Mouse (Mus musculus) WW6 (cell line): Measurements from ENCODE around the gene C2.
"Not testable (repeated sequence)": the region's sequence is repeated elsewhere in the genome, so short reads cannot be mapped to it uniquely, and the experiment has no call there.

ENCODE experiments used
- DNase-seq: peaks from one replicate; pipeline ENCODE4 v3.0.0-alpha.2; 2013; ENCODE audit warnings: low read depth, low spot score

Gene C2

DNA sequence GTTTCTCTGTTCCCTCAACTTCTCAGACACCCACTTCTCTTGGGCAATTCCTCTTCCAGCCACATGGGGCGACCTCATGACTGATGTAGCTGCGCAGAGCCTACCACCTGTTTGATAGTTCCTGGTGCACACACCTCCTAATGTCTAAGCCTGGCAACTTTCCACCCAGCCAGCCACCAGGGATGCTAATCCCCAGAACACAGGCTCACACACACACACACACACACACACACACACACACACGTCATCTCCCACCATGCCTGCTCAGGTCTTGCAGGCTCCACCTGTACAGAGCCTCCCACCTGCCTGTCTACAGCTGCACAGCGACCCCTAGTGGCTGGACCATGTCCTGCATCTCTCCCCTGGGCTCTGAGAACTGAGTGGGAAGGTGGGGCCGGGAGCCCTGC is 13.9 kb upstream of the C2 start:
- no peak for DNase-seq

DNA sequence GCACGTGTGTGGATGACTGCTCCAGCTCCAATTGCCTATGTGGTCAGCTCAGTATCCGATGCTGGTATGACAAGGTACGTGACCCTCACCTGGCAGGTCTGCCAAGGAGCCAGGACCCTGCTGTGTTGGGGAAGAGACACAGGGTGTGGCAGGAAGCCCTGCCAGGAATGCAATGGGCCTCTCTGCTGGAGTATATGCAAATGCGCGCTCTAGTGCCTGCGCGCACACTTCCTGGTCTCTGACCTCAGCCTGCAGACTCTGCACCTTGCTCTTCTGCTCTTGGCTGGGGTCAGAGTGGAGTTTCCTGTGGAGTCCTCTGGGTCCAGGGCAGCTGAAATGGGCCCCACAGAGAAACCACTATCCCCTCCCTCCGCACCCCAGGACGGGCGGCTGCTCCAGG is 12.9 kb upstream of the C2 start:
- no peak for DNase-seq

DNA sequence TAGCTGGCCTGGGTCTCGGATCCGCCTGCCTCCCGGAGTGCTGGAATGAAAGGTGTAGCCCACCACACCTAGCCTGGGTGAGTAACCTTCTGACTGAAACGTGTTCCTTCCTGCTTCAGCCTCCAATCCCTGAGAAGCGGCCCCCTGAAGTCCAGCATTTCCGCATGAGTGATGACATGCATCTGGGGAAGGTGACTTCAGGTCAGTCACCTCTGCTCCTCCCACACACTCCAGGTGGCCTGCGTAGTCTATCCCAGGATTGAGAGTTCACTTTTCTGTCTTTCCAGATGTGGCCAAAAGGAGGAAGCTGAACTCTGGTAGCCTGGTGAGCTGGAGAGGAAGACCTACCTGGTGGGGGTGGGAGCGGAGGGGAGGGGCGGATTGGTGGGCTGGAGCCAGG is 4.8 kb upstream of the C2 start:
- no peak for DNase-seq

DNA sequence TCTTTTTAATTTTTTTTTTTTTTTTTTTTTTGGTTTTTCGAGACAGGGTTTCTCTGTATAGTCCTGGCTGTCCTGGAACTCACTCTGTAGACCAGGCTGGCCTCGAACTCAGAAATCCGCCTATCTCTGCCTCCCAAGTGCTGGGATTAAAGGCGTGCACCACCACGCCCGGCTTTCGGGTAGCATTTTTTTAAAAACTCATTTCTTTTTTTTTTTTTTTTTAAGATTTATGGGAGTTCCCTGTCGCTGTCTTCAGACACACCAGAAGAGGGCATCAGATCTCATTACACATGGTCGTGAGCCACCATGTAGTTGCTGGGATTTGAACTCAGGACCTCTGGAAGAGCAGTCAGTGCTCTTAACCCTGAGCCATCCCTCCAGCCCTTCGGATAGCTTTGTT is 3.9 kb upstream of the C2 start:
- DNase-seq: not testable (repeated sequence)

DNA sequence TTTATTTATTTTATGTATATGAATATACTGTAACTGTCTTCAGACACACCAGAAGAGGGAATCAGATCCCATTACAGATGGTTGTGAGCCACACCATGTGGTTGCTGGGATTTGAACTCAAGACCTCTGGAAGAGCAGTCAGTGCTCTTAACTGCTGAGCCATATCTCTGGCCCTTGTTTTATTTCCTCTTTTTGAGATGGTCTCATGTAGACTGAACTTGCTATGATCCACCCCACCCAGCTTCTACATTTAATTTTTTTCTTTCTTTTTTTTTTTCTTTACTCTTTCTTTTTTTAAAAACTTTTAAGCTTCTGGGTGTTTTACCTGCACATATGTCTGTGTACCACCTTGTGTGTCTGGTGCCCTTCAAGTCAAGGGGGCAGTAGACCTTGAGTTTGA is 2.8 kb upstream of the C2 start:
- not testable (repeated sequence) for DNase-seq

DNA sequence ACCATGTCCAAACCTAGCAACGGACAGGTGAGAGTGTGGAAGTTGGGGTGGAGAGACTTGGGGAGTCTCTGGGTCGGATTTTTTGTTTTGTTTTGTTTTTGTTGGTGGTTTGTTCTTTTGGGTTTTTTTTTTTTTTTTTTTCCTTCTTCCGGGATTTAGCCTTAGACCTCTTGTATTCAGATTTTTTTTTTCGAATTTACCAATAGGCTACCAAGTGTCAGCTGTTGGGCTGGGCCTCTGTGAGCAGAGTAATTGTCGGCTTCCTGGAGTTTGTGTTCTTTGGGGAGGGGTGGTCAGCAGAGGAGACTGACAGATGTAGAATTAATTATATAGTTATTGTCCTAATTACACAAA is 1.8 kb upstream of the C2 start:
- no peak for DNase-seq

DNA sequence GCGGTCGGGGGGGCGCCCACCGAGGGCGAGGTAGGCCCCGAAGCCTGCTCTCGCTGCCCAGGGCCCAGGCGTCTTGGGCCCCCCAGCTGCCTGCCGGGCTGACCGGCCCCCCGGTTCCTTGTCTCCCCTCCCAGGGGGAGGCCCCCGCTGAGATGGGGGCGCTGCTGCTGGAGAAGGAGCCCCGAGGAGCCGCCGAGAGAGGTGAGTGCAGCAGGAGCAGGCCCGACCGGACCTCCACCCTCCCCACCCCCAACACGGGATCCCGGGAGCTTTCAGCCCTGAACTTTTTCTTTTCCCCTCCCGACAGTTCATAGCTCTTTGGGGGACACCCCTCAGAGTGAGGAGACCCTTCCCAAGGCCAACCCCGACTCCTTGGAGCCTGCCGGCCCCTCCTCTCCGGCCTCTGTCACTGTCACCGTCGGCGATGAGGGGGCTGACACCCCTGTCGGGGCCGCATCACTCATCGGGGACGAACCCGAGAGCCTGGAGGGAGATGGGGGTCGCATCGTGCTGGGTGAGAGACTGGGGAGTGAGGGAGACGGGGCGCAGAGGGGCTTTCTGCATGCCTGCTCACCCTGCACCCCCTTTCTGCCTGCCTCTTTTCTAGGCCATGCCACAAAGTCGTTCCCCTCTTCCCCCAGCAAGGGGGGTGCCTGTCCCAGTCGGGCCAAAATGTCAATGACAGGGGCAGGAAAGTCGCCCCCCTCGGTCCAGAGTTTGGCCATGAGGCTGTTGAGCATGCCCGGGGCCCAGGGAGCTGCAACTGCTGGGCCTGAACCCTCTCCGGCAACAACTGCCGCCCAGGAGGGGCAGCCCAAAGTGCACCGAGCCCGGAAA is 1.2 kb upstream of the C2 start:
- no peak for DNase-seq

DNA sequence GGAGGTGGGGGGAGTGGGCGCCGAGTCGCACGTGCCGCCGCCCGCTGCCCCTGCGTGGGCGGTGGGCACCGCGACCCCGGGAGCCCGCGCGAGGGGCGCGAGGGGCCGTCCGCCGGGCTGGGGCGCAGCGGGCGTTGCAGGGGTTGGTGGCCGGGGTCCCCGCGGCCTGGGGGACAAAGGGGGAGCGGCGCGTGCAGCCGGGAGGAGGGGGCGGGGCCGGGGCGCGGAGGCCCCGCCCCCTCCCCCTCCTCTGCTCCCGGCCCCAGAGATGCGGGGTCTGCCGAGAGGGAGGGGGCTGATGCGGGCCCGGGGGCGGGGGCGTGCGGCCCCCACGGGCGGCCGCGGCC is 614 bp upstream of the C2 start:
- DNase-seq: no peak

DNA sequence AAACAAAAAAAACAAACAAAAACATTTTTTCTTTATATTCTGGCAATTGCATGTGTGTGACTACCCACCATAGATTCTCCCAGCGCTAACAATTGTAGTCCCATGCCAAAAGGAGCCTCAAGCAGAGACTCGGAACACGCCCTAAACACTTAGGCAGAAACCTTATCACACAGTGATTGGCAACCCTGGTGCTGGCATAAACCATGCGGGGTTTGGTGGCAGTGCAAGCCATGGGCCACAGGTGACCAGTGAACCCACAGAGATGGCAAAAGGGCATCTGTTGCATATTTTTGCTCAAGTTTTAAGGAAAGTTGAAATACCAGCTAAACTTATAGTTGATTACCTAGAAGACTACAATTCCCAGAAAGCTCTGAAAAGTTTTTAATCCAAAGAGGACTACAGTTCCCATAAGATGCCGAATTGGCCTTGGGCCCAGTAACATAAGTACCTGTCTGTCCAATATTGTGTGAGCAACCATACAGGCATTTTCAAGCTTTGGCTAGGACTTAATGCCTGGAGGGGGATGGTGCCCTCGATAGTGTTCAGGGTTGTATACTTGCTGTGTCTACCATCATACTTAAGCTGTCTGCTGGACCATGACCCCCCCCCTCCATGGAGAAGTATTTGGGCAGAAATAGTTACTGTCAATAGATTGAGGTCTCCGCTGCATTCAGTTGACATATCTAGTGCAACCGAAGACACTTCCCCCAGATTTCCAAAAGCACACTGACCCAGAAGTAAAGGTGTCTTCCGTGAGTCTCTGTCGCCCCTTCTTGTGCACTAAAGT is 499 bp downstream of the C2 start:
- DNase-seq: no peak

DNA sequence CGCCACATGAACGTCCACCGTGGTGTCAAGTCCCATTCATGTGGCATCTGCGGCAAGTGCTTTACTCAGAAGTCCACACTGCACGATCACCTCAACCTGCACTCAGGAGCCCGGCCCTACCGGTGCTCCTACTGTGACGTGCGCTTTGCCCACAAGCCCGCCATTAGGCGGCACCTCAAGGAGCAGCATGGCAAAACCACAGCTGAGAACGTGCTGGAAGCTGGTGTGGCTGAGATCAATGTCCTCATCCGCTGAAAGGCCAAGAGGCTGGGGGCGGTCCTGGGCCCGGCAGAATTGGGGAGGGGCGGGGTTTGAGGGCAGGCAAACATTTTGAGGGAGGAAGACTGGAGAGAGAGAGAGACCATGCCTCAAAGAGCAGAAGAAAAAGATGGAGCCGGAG is 1.7 kb downstream of the C2 start:
- no peak for DNase-seq

DNA sequence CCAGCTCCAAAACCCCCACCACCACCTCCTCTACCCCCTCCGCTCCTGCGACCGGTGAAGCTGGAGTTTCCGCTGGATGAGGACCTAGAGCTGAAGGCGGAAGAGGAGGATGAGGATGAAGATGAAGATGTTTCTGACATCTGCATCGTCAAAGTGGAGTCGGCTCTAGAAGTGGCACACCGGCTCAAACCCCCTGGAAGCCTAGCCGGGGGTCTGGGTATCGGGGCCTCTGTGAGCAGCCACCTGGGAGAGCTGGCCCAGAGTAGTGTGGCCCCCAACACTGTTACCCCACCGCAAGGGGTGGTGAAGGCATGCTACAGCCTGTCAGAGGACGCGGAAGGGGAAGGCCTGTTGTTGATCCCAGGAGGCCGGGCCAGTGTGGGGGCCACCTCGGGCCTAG is 2.3 kb downstream of the C2 start:
- DNase-seq: no peak

DNA sequence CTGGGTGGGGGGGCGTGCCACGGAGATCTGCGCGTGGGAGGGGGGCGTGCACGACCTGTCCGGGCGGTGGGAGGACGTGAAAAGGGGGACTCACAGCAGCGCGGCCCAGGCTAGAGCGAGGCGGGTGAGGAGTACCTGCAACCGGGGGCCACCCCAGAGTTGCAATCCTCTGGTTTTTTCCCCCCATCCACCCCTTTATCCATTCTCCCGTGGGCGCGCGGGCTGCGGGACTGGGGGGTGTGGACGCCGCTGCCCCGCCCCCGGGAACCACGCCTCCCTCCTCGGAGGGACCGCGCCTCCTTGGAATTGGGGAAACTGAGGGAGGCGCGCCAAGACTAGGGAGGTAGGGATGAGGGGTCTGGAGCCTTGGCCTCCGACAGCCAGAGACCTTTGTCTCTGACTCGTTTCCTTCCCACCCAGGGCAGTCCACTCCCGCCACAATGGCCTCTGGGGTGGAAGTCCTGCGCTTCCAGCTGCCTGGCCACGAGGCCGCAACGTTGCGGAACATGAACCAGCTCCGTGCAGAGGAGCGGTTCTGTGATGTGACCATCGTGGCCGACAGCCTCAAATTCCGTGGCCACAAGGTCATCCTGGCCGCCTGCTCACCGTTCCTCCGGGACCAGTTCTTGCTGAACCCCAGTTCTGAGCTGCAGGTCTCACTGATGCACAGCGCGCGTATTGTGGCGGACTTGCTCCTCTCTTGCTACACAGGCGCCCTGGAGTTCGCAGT is 3.1 kb downstream of the C2 start:
- no peak for DNase-seq

DNA sequence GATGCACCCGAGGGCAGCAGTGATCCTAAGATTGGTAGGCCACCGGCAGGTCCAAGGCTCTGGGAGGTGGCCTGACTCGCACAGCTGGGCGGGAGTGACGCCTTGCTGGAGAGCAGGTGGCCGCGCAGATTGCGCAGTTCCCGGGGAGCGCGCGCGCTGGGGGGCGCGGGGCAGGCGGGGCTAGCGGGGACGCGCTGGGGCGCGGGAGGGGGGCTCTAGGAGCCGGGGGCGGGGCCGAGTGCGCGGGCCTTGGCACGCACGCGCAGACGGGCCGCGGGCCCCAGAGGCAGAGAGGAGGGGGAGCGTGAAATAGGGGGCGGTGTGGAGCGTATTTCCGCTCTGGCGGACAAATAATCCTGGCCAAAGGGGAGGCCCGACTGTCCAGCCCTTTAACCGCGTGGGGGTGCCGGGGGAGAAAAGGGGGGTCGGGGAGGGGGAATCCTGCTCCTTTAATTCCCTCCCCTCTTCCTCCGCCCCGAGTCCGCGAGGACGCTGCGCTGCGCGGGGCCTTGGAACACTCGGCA is 3.9 kb downstream of the C2 start:
- DNase-seq: peak; percentile 79

DNA sequence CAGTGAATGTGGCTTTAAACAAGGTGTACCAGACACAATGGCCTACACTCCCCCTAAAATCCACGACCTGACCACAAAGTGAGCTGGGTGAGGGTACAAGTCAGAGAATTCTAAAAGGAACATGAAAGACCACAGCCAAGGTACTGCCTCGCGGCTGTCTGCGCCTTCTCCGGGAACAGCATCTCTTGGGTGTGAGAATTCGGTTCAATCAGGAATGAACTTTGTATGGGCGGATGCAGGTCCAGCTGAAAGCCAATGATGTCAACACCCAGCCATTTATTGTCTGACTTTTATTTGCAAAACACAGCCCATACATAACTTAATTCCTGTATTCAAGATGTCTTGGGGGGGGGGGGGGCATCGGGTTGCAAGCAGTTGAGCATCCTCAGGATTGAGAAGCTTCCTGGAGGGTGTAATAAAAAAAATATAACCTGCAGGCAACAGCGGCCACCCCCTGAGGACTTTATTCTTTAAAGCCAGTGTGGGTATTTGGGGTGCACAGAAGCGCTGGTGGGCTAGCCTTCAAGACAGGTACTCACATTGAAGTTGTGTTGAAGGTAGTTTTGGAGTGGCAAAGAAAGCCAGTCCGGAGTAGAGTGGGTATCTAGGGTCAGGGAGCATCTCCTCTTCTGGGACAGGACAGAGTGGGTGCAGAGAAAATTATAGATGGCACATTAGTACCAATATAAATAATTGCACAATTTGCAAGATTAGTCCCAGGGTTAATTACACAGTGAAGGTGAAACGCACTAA is 4.8 kb downstream of the C2 start:
- DNase-seq: no peak

DNA sequence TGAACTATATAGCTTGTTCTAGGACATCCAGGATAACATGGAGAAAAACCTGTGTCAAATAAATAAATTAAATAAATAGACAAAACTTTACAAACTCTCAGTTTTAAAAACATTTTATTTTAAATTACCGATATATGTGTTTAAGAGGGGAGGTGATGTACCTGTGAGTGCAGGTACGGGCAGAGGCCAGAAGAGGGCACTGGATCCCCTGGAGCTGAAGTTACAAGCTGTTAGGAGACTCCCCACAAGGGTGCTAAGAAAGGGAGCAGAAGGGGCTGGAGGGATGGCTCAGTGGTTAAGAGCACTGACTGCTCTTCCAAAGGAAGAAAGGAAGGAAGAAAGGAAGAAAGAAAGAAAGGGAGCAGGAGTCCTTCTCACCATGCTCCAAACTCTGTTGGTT is 6.7 kb downstream of the C2 start:
- no peak for DNase-seq

DNA sequence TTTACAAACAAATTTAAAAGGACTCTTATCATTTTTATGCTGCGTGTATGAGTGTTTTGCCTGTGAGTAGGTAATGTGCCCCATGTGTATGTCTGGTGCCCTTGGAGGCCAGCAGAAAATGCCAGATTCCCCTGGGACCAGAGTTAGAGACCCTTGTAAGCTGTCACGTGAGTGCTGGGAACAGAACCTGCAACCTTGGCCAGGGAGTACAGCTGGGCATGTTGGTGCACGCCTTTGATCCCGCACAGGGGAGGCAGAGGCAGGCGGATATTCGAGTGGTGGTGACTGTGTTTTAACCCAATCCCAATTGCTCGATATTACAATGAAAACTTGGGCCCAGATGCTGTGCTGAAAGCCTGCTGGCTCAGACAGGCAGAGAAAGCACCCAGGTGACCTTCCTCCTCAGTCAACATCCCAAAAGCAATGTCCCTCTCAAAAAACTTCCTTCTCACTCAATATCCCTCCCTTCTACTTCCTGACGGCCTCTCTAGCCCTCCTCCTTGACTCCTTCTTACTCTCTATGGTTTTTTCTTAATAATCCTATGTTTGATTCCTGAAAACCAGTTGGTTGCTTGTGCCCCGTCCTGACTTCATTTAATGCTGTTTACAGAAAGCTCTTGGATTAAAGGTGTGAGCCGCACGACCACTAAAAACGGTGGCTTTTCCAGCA is 7.9 kb downstream of the C2 start:
- no peak for DNase-seq

DNA sequence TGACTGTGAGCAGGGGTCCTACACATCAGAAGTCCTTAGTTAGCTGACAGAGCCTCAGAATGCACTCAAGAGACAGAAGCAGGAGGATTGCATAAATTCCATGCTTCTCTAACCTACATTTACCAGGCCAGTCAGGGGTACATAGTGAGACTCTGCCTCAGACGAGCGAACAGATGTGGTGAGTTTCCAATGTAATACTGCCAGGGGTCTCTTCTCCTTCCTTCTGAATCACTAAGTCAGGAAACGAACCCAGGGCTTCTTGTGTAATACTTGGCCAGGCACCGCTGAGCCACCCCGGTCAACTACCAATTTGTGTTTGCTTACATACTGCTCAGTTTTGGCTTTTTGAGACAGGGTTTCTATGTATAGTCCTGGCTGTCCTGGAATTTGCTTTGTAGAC is 10.1 kb downstream of the C2 start:
- DNase-seq: no peak

DNA sequence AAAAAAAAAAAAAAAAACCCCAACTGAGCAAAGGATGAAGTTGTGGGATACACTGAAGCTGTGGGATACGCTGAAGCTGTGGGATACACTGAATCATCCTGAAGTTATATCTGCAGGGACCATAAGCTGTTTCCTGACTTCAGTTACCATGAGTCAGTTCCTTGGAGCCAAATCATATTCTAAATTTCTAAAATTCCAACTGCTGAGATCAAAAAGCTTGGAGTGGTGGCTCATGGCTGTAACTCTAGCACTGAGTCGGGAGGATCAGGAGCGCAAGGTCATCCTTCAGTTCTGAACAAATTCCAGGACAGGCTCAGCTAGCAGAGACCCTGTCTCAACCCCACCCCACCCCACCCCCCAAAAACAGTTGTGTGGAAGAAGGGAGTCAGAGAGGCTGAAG is 12.4 kb downstream of the C2 start:
- no peak for DNase-seq

DNA sequence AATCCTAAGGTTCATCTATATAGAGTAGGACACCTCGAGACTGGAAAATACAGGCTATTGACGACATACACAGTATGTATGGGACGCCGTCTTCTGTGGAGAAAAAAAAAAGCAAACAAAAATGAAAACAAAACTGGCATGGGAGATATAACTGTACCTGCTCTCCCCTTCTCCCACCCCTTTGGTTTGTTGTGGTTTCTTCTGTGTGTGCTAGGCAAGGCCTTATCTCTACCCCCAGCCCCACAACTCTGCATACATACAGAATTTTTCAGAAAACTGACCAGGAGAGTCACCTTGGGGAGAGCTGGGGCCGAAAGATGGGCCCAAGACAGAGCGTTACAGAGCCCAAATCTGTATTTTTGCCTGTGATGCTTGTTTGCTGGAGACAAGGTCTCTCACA is 13.4 kb downstream of the C2 start:
- DNase-seq: no peak

DNA sequence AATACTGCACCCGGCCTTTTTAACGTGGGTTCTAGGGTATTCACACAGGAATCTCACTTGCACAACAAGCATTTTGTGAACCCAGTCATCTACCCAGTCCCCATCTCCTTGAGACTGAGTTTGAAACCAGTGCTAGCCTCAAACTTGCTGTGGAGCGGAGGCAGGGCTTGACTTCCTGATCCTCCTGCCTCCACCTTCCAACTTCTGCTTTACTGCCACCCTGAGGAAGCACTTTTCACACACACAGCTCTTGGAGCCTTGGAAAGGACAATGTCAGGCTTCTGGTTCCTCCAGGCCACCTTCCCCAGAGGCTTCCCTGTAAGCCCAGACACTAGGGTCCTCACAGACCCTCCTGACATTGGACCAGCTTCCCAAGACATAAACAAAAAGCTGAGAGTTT is 14.7 kb downstream of the C2 start:
- no peak for DNase-seq

DNA sequence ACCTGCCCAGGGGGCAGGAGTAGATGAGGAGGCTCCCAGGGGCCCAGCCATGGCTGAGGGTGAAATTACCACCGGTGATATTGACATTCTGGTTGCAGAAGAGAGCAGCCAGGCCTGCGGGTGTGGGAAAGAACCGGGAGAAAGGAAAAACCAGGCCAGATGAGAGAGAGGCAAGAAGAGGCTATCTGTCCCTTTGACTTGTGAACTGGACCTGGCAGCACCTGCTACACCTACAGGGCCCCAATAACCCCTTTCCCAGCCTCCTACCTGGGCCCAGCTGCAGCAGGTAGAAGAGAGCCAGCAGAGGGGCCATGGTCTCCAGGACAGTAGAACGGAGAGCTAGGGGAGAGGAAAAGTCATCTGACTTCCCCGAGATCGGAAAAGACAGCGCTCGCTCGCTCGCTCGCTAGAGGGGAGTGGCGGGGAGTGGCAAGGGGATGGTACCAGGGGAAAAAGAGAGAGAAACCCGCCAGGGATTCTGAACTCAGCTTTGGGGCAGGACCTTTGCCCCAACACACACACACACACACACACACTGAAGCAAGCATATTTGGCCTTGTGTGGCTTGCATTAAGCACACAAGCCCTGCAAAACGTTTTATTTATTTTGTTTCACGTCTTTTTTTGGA is 16.3 kb downstream of the C2 start, which contains the start of gene Gm20547:
Gm20547 (minus strand) TSS at position 360 of the 628 bp plus-strand sequence.
- DNase-seq: no peak
